Mouse (Mus musculus) gastrocnemius, adult 18-20 months (tissue): ENCODE measurements around the gene Sncb. TPM values are rescaled to one million over a fixed set of nuclear protein-coding genes. Genes with fewer than 3 reads are reported as not detected.
"Not testable (repeated sequence)": the region's sequence is repeated elsewhere in the genome, so short reads cannot be mapped to it uniquely, and the experiment has no call there.

Experiments used
- DNase-seq: peaks from one replicate; pipeline ENCODE4 v3.0.0; 2021; ENCODE audit warnings: low spot score
- long read RNA-seq, 2 experiments: library from polyadenylated mRNA; stranded (forward); transcript quantifications; one replicate each; pipeline ENCODE4 v2.0.0; 2021
- total RNA-seq, 2 experiments: library from RNA; stranded (reverse); gene quantifications; 2 replicates each; pipeline ENCODE4 v1.2.3; 2021

The Sncb gene
- total RNA-seq: not detected
- long read RNA-seq, experiment 1: 0 reads
- long read RNA-seq, experiment 2: 0 reads

GRCm38 (mm10) chr13:54766192-54766768 lies at the start of gene Sncb:
Sncb (minus strand) TSS chr13:54766595.
- peak; percentile 32 for DNase-seq

- DNase-seq: no peak
Observed at GRCm38 (mm10) chr13:54813381-54813780, 47.0 kb upstream of the Sncb start.

- no peak for DNase-seq
Observed at GRCm38 (mm10) chr13:54811476-54811875, 45.1 kb upstream of the Sncb start.

- DNase-seq: no peak
Observed at GRCm38 (mm10) chr13:54808067-54808466, 41.7 kb upstream of the Sncb start.

- DNase-seq: no peak
Observed at GRCm38 (mm10) chr13:54806434-54806976, 40.1 kb upstream of the Sncb start.

- no peak for DNase-seq
Observed at GRCm38 (mm10) chr13:54805134-54805838, 38.9 kb upstream of the Sncb start.

GRCm38 (mm10) chr13:54803010-54803409 lies 36.6 kb upstream of the Sncb start:
- no peak for DNase-seq

GRCm38 (mm10) chr13:54800206-54800605 lies 33.8 kb upstream of the Sncb start:
- peak; percentile 23 for DNase-seq

- peak; percentile 80 for DNase-seq
Observed at GRCm38 (mm10) chr13:54799701-54800100, 33.3 kb upstream of the Sncb start.

- no peak for DNase-seq
Observed at GRCm38 (mm10) chr13:54798740-54799139, 32.3 kb upstream of the Sncb start.

GRCm38 (mm10) chr13:54797861-54798643 lies 31.7 kb upstream of the Sncb start:
- DNase-seq: no peak

GRCm38 (mm10) chr13:54797356-54797755 lies 31.0 kb upstream of the Sncb start:
- peak; percentile 39 for DNase-seq

- DNase-seq: no peak
Observed at GRCm38 (mm10) chr13:54794843-54795242, 28.4 kb upstream of the Sncb start.

GRCm38 (mm10) chr13:54794002-54794577 lies 27.7 kb upstream of the Sncb start:
- DNase-seq: no peak

GRCm38 (mm10) chr13:54792259-54793230 lies 26.1 kb upstream of the Sncb start:
- DNase-seq: no peak

- DNase-seq: peak; percentile 50
Observed at GRCm38 (mm10) chr13:54789561-54790397, 23.4 kb upstream of the Sncb start.

- peak; percentile 99 for DNase-seq
Observed at GRCm38 (mm10) chr13:54788740-54789560, 22.6 kb upstream of the Sncb start, which contains the start of gene Tspan17. Tspan17 (plus strand) TSS chr13:54789377.

GRCm38 (mm10) chr13:54787591-54787990 lies 21.2 kb upstream of the Sncb start:
- DNase-seq: not testable (repeated sequence)

- DNase-seq: no peak
Observed at GRCm38 (mm10) chr13:54783698-54784097, 17.3 kb upstream of the Sncb start, which contains the start of gene Eif4e1b. Eif4e1b (plus strand) TSS chr13:54783998.
